Comparison of ENCODE assay signal across 13 mouse cellular contexts in the genomic region with DNA sequence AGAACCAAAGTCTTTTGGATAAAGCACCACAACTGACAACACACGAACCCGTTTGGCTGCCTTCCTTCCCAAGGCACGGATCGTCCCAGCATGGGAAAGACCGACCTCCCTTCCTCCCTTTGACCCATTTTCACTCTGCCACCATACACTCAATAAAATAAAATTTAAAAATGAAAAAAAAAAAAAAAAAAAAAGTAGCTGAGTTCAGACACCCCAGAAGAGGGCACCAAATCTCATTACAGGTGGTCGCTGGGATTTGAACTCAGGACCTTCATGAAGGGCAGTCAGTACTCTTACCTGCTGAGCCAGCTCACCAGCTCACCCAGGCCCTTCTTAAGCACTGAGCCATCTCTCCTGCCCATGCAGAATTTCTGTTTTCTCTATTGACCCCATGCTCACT. TPM values are rescaled to one million over a fixed set of nuclear protein-coding genes. Genes with fewer than 3 reads are reported as not detected.
DNase-seq lines count a peak whose midpoint lies in the region; ATAC-seq and TF ChIP-seq lines count a peak whose summit lies in the region.
"Had no signal": no experiment of that assay in that cellular context is flagged by ENCODE, and none has a peak within 500 bp of the region (broad histone marks: within the 10 kb centered on the region; RNA-seq: fewer than 3 reads in every experiment).

No protein-coding gene starts in this region.

- intact Hi-C loops in gastrocnemius, postnatal 36 days (cut with DNase I) = no loop called here

- no peak overlapping the region for H3K9ac ChIP-seq in hindbrain, embryonic 11.5 days (ENCODE audit: low read depth, low read length)
- peak overlapping the region; percentile 57; the same call in 1 of the 2 replicates for H3K9ac ChIP-seq in ES-Bruce4 (ENCODE audit: low read depth, poor library complexity, severe bottlenecking)
- no peak overlapping the region for H3K9ac ChIP-seq in embryonic facial prominence, embryonic 15.5 days
- no peak overlapping the region for H3K9ac ChIP-seq in liver, embryonic 14.5 days (replicated peaks)

- H3K4me3 ChIP-seq in hindbrain, embryonic 10.5 days = peak overlapping the region; percentile 37; the same call in 1 of the 2 replicates
- no peak overlapping the region for H3K4me3 ChIP-seq in hindbrain, embryonic 11.5 days (ENCODE audit: low read depth, low read length)
- no peak overlapping the region for H3K4me3 ChIP-seq in ES-Bruce4 (ENCODE audit: low read depth, low read length)
- peak overlapping the region; percentile 34 for H3K4me3 ChIP-seq in embryonic facial prominence, embryonic 15.5 days (replicated peaks)
- H3K4me3 ChIP-seq in liver, embryonic 14.5 days (ENCODE audit: insufficient read depth in 1 of 2, low read depth in 2 of 2, low read length in 2 of 2) = no peak overlapping the region
- H3K4me3 ChIP-seq: left cerebral cortex, adult 2 months had no signal

- H3K4me1 ChIP-seq in hindbrain, embryonic 10.5 days (replicated peaks) = peaks cover 23% of the 10 kb centered on the region
- H3K4me1 ChIP-seq in hindbrain, embryonic 11.5 days (replicated peaks; ENCODE audit: control insufficient read depth, insufficient read depth, low read length) = no peaks in the 10 kb centered on the region
- no peaks in the 10 kb centered on the region for H3K4me1 ChIP-seq in ES-Bruce4 (ENCODE audit: control insufficient read depth, insufficient read depth, low read length)
- peaks cover 18% of the 10 kb centered on the region; the same call in 1 of the 2 replicates for H3K4me1 ChIP-seq in embryonic facial prominence, embryonic 15.5 days
- peaks cover 3 to 14% of the 10 kb centered on the region in 2 experiments for H3K4me1 ChIP-seq in liver, embryonic 14.5 days (replicated peaks; ENCODE audit: control insufficient read depth in 2 of 2, insufficient read depth in 2 of 2, low read length in 1 of 2)

- no peak overlapping the region; the same call in 1 of the 2 replicates for H3K4me2 ChIP-seq in hindbrain, embryonic 11.5 days (replicated peaks; ENCODE audit: low read depth, low read length)
- H3K4me2 ChIP-seq in embryonic facial prominence, embryonic 15.5 days (replicated peaks) = peak overlapping the region; percentile 55
- peak overlapping the region; percentile 32 for H3K4me2 ChIP-seq in liver, embryonic 14.5 days (ENCODE audit: low read depth)

- no peak for ATAC-seq in hindbrain, embryonic 11.5 days (ENCODE audit: low FRiP score)
- ATAC-seq in embryonic facial prominence, embryonic 15.5 days (ENCODE audit: insufficient number of reproducible peaks, low FRiP score, low TSS enrichment, low read depth) = no peak
- no peak for ATAC-seq in liver, embryonic 14.5 days (ENCODE audit: insufficient read depth)

- no peak for TF ChIP-seq EP300 in ES-Bruce4 (IDR thresholded peaks at IDR 0.05; ENCODE audit: insufficient read depth, low read depth, low read length)
- no peak for TF ChIP-seq EP300 in liver, embryonic 14.5 days (IDR thresholded peaks at IDR 0.05; ENCODE audit: low read depth)

- peaks cover 3% of the 10 kb centered on the region; the same call in 1 of the 2 replicates for H3K9me3 ChIP-seq in hindbrain, embryonic 10.5 days
- no peaks in the 10 kb centered on the region for H3K9me3 ChIP-seq in hindbrain, embryonic 11.5 days (ENCODE audit: control insufficient read depth, low read length)
- H3K9me3 ChIP-seq in ES-Bruce4 (replicated peaks; ENCODE audit: control insufficient read depth, insufficient read depth, low read length, poor library complexity, severe bottlenecking) = no peaks in the 10 kb centered on the region
- no peaks in the 10 kb centered on the region for H3K9me3 ChIP-seq in embryonic facial prominence, embryonic 15.5 days (replicated peaks)
- no peaks in the 10 kb centered on the region for H3K9me3 ChIP-seq in liver, embryonic 14.5 days (ENCODE audit: control insufficient read depth, low read length)

- no peaks in the 10 kb centered on the region for H3K36me3 ChIP-seq in hindbrain, embryonic 10.5 days
- no peaks in the 10 kb centered on the region for H3K36me3 ChIP-seq in hindbrain, embryonic 11.5 days (ENCODE audit: control insufficient read depth, insufficient read depth, low read length)
- no peaks in the 10 kb centered on the region for H3K36me3 ChIP-seq in ES-Bruce4 (ENCODE audit: control insufficient read depth, insufficient read depth, low read length, poor library complexity, severe bottlenecking)
- H3K36me3 ChIP-seq in embryonic facial prominence, embryonic 15.5 days = no peaks in the 10 kb centered on the region
- no peaks in the 10 kb centered on the region for H3K36me3 ChIP-seq in liver, embryonic 14.5 days (replicated peaks; ENCODE audit: control insufficient read depth, insufficient read depth, low read depth)

- H3K27me3 ChIP-seq in hindbrain, embryonic 10.5 days (ENCODE audit: insufficient read depth, poor library complexity, severe bottlenecking) = no peaks in the 10 kb centered on the region; the same call in 1 of the 2 replicates
- no peaks in the 10 kb centered on the region for H3K27me3 ChIP-seq in hindbrain, embryonic 11.5 days (ENCODE audit: control insufficient read depth, insufficient read depth, low read length)
- no peaks in the 10 kb centered on the region for H3K27me3 ChIP-seq in ES-Bruce4 (ENCODE audit: control insufficient read depth, insufficient read depth, low read length, poor library complexity, severe bottlenecking)
- H3K27me3 ChIP-seq in embryonic facial prominence, embryonic 15.5 days = no peaks in the 10 kb centered on the region
- H3K27me3 ChIP-seq in liver, embryonic 14.5 days (ENCODE audit: control insufficient read depth, insufficient read depth, low read length) = no peaks in the 10 kb centered on the region

- no peak for DNase-seq in hindbrain, embryonic 10.5 days (ENCODE audit: low spot score)
- DNase-seq in hindbrain, embryonic 11.5 days (ENCODE audit: low spot score) = no peak
- DNase-seq in liver, embryonic 14.5 days (ENCODE audit: low read depth in 3 of 3, low spot score in 3 of 3) = no peak
- no peak for DNase-seq in natural killer cell, adult 2 months (ENCODE audit: low spot score in 2 of 2)
- DNase-seq in gastrocnemius, postnatal 36 days = no peak
- DNase-seq: adrenal gland, postnatal 25 days; cerebellum, postnatal 36 days; kidney, adult 11 months; right cerebral cortex, postnatal 14 days; thymus, adult 18-20 months had no signal

- no peak for TF ChIP-seq CTCF in ES-Bruce4 (IDR thresholded peaks at IDR 0.05; ENCODE audit: low read depth, low read length)
- no peak for TF ChIP-seq CTCF in liver, embryonic 14.5 days (IDR thresholded peaks at IDR 0.05; ENCODE audit: low read depth)

- TF ChIP-seq POLR2A in ES-Bruce4 (IDR thresholded peaks at IDR 0.05; ENCODE audit: insufficient read depth, low read length) = no peak

- WGBS in hindbrain, embryonic 10.5 days = 48% methylated on average over 6 of the region's 6 CpGs
- WGBS in hindbrain, embryonic 11.5 days = 49% methylated on average over 6 of the region's 6 CpGs
- 39% methylated on average over 6 of the region's 6 CpGs for WGBS in embryonic facial prominence, embryonic 15.5 days
- WGBS in liver, embryonic 14.5 days (ENCODE audit: insufficient replicate concordance) = 46% methylated on average over 6 of the region's 6 CpGs

- H3K27ac ChIP-seq in hindbrain, embryonic 10.5 days = no peak overlapping the region
- no peak overlapping the region for H3K27ac ChIP-seq in hindbrain, embryonic 11.5 days (ENCODE audit: low read depth, low read length)
- H3K27ac ChIP-seq in ES-Bruce4 (ENCODE audit: insufficient read depth, low read length) = no peak overlapping the region
- no peak overlapping the region for H3K27ac ChIP-seq in embryonic facial prominence, embryonic 15.5 days (replicated peaks)
- no peak overlapping the region for H3K27ac ChIP-seq in liver, embryonic 14.5 days
- H3K27ac ChIP-seq: left cerebral cortex, adult 2 months had no signal

RNA-seq across cellular contexts. Expression of a gene that starts 5.0 kb away (rescaled TPM):
- polyA plus RNA-seq in hindbrain, embryonic 10.5 days (2016; fragmentation: Nextera tagmentation; extraction: Ambion mirVana) = 210 and 236 TPM in 2 replicates
- polyA plus RNA-seq in hindbrain, embryonic 11.5 days (2014; fragmentation: Nextera tagmentation; extraction: Ambion mirVana) = 164 and 169 TPM in 2 replicates
- 116 and 120 TPM in 2 replicates for polyA plus RNA-seq in ES-Bruce4 (2011; ENCODE audit: insufficient read depth, insufficient read length, low read depth, missing spikeins)
- polyA plus RNA-seq in embryonic facial prominence, embryonic 15.5 days (2015; fragmentation: Nextera tagmentation; extraction: Ambion mirVana) = 154 and 161 TPM in 2 replicates
- 19.2 and 22.2 TPM in 2 replicates for polyA plus RNA-seq in liver, embryonic 14.5 days (2012; rRNA removed)
- 38.4 and 40.4 TPM in 2 replicates for polyA plus RNA-seq in liver, embryonic 14.5 days (2014; fragmentation: Nextera tagmentation; extraction: Ambion mirVana)
- 10 to 100 TPM; 12.6 to 14.1 TPM for total RNA-seq in gastrocnemius, postnatal 36 days (2021)

RNA-seq across cellular contexts. Expression of a gene that starts 31.7 kb away (rescaled TPM):
- 8.6 and 11.1 TPM in 2 replicates for polyA plus RNA-seq in hindbrain, embryonic 10.5 days (2016; fragmentation: Nextera tagmentation; extraction: Ambion mirVana)
- polyA plus RNA-seq in hindbrain, embryonic 11.5 days (2014; fragmentation: Nextera tagmentation; extraction: Ambion mirVana) = 8.1 and 10.0 TPM in 2 replicates
- 0.64 and 0.88 TPM in 2 replicates for polyA plus RNA-seq in ES-Bruce4 (2011; ENCODE audit: insufficient read depth, insufficient read length, low read depth, missing spikeins)
- polyA plus RNA-seq in embryonic facial prominence, embryonic 15.5 days (2015; fragmentation: Nextera tagmentation; extraction: Ambion mirVana) = 12.3 and 12.5 TPM in 2 replicates
- 23.0 and 24.1 TPM in 2 replicates for polyA plus RNA-seq in liver, embryonic 14.5 days (2012; rRNA removed)
- 26.8 and 32.2 TPM in 2 replicates for polyA plus RNA-seq in liver, embryonic 14.5 days (2014; fragmentation: Nextera tagmentation; extraction: Ambion mirVana)
- total RNA-seq in gastrocnemius, postnatal 36 days (2021) = 1 to 10 TPM in 1 of 2 experiments, under 1 TPM in 1; 0.35 to 1.4 TPM

RNA-seq across cellular contexts. Expression of a gene that starts 33.0 kb away (rescaled TPM):
- 0.16 and 0.20 TPM in 2 replicates for polyA plus RNA-seq in hindbrain, embryonic 10.5 days (2016; fragmentation: Nextera tagmentation; extraction: Ambion mirVana)
- polyA plus RNA-seq in hindbrain, embryonic 11.5 days (2014; fragmentation: Nextera tagmentation; extraction: Ambion mirVana) = 0.17 TPM in 1 of 2 replicates, not detected in the other
- polyA plus RNA-seq in ES-Bruce4 (2011; ENCODE audit: insufficient read depth, insufficient read length, low read depth, missing spikeins) = 0.58 and 1.3 TPM in 2 replicates
- polyA plus RNA-seq in embryonic facial prominence, embryonic 15.5 days (2015; fragmentation: Nextera tagmentation; extraction: Ambion mirVana) = 0.09 and 0.16 TPM in 2 replicates
- 0.01 and 0.02 TPM in 2 replicates for polyA plus RNA-seq in liver, embryonic 14.5 days (2012; rRNA removed)
- 0.08 TPM in 1 of 2 replicates, not detected in the other for polyA plus RNA-seq in liver, embryonic 14.5 days (2014; fragmentation: Nextera tagmentation; extraction: Ambion mirVana)
- under 1 TPM in 1 of 2 experiments, not detected in 1; 0.05 TPM for total RNA-seq in gastrocnemius, postnatal 36 days (2021)
- total RNA-seq: adrenal gland, postnatal 25 days had no signal

Comparison
In these comparisons a context has a peak if more than half of its experiments do, and no peak if none do; other contexts are left out.
1. H3K4me3 ChIP-seq: peak in hindbrain, embryonic 10.5 days (single experiment) and embryonic facial prominence, embryonic 15.5 days (single experiment); none in hindbrain, embryonic 11.5 days (single experiment), ES-Bruce4 (single experiment) and liver, embryonic 14.5 days (0 of 2).